Comparison of ENCODE assay signal across 15 mouse cellular contexts in genomic region chr7:19768251-19768650, GRCm38 (mm10). TPM values are rescaled to one million over a fixed set of nuclear protein-coding genes. Genes with fewer than 3 reads are reported as not detected.
DNase-seq lines count a peak whose midpoint lies in the region; ATAC-seq lines count a peak whose summit lies in the region.
"Had no signal": no experiment of that assay in that cellular context is flagged by ENCODE, and none has a peak within 500 bp of the region (broad histone marks: within the 10 kb centered on the region; RNA-seq: fewer than 3 reads in every experiment).

No protein-coding gene starts in this region.

- no peak overlapping the region for H3K27ac ChIP-seq in forebrain, embryonic 10.5 days
- H3K27ac ChIP-seq in forebrain, embryonic 12.5 days = no peak overlapping the region
- H3K27ac ChIP-seq in lung, embryonic 15.5 days = peak overlapping the region; percentile 90
- H3K27ac ChIP-seq in midbrain, embryonic 13.5 days = no peak overlapping the region

- no peak for ATAC-seq in forebrain, embryonic 12.5 days (ENCODE audit: low FRiP score)
- no peak for ATAC-seq in lung, embryonic 15.5 days (ENCODE audit: borderline replicate concordance, extremely low read depth, low FRiP score, low TSS enrichment)
- no peak for ATAC-seq in midbrain, embryonic 13.5 days

- 67% methylated on average over 14 of the region's 14 CpGs for WGBS in forebrain, embryonic 10.5 days
- 69% methylated on average over 14 of the region's 14 CpGs for WGBS in forebrain, embryonic 12.5 days
- 49% methylated on average over 14 of the region's 14 CpGs for WGBS in lung, embryonic 15.5 days
- 69% methylated on average over 14 of the region's 14 CpGs for WGBS in midbrain, embryonic 13.5 days

- peaks cover 46% of the 10 kb centered on the region for H3K27me3 ChIP-seq in forebrain, embryonic 10.5 days (ENCODE audit: poor library complexity, severe bottlenecking)
- H3K27me3 ChIP-seq in forebrain, embryonic 12.5 days = peaks cover 44% of the 10 kb centered on the region
- no peaks in the 10 kb centered on the region for H3K27me3 ChIP-seq in lung, embryonic 15.5 days
- H3K27me3 ChIP-seq in midbrain, embryonic 13.5 days = peaks cover 44% of the 10 kb centered on the region

- 0 out of 2 replicates have a peak, but pooled peaks cover 2% of the 10 kb centered on the region for H3K9me3 ChIP-seq in forebrain, embryonic 10.5 days
- no peaks in the 10 kb centered on the region for H3K9me3 ChIP-seq in forebrain, embryonic 12.5 days
- no peaks in the 10 kb centered on the region for H3K9me3 ChIP-seq in lung, embryonic 15.5 days
- no peaks in the 10 kb centered on the region for H3K9me3 ChIP-seq in midbrain, embryonic 13.5 days

- no peak overlapping the region for H3K4me2 ChIP-seq in forebrain, embryonic 12.5 days
- H3K4me2 ChIP-seq in lung, embryonic 15.5 days = peak overlapping the region; percentile 83
- H3K4me2 ChIP-seq in midbrain, embryonic 13.5 days (replicated peaks) = no peak overlapping the region

- peak overlapping the region; percentile 53; the same call in 1 of the 2 replicates for H3K4me3 ChIP-seq in forebrain, embryonic 10.5 days
- H3K4me3 ChIP-seq in forebrain, embryonic 12.5 days (replicated peaks) = no peak overlapping the region
- peak overlapping the region; percentile 72 for H3K4me3 ChIP-seq in lung, embryonic 15.5 days
- no peak overlapping the region for H3K4me3 ChIP-seq in midbrain, embryonic 13.5 days (replicated peaks)

- H3K4me1 ChIP-seq in forebrain, embryonic 10.5 days = peaks cover 38% of the 10 kb centered on the region
- peaks cover 19% of the 10 kb centered on the region for H3K4me1 ChIP-seq in forebrain, embryonic 12.5 days
- H3K4me1 ChIP-seq in lung, embryonic 15.5 days = peaks cover 39% of the 10 kb centered on the region
- peaks cover 21% of the 10 kb centered on the region for H3K4me1 ChIP-seq in midbrain, embryonic 13.5 days (replicated peaks)

- H3K36me3 ChIP-seq in forebrain, embryonic 10.5 days (replicated peaks) = peaks cover 22% of the 10 kb centered on the region
- no peaks in the 10 kb centered on the region for H3K36me3 ChIP-seq in forebrain, embryonic 12.5 days (replicated peaks)
- peaks cover 31% of the 10 kb centered on the region for H3K36me3 ChIP-seq in lung, embryonic 15.5 days
- no peaks in the 10 kb centered on the region for H3K36me3 ChIP-seq in midbrain, embryonic 13.5 days

- DNase-seq in forebrain, embryonic 10.5 days (ENCODE audit: extremely low spot score, low spot score) = no peak
- DNase-seq in lung, postnatal 4 days = no peak
- peak; percentile 55 for DNase-seq in kidney, postnatal 14 days
- no peak for DNase-seq in thymus, postnatal 25 days
- DNase-seq in left cerebral cortex, adult 8-10 months (ENCODE audit: low spot score in 2 of 2) = no peak
- DNase-seq: cerebellum, adult 9-11 months; retina, postnatal 1 day; thymus, postnatal 4 days had no signal

- no peak overlapping the region for H3K9ac ChIP-seq in forebrain, embryonic 12.5 days
- peak overlapping the region; percentile 90 for H3K9ac ChIP-seq in lung, embryonic 15.5 days
- no peak overlapping the region for H3K9ac ChIP-seq in midbrain, embryonic 13.5 days (replicated peaks)

RNA-seq across cellular contexts. Expression of gene Bcam, which starts 2.6 kb away (rescaled TPM):
- polyA plus RNA-seq in forebrain, embryonic 10.5 days (2016; fragmentation: Nextera tagmentation; extraction: Ambion mirVana) = 33.1 and 37.3 TPM in 2 replicates
- 8.9 and 10.9 TPM in 2 replicates for polyA plus RNA-seq in forebrain, embryonic 12.5 days (2016; fragmentation: Nextera tagmentation; extraction: Ambion mirVana)
- 313 and 345 TPM in 2 replicates for polyA plus RNA-seq in lung, embryonic 15.5 days (2015; fragmentation: Nextera tagmentation; extraction: Ambion mirVana)
- 10 to 100 TPM; 15.8 to 18.7 (median 17.1) TPM for total RNA-seq in left cerebral cortex, adult 8-10 months (2022)
- polyA plus RNA-seq in midbrain, embryonic 13.5 days (2015; fragmentation: Nextera tagmentation; extraction: Ambion mirVana) = 5.2 and 6.4 TPM in 2 replicates
- total RNA-seq: megakaryocyte progenitor cell, adult 5-6 weeks had no signal

RNA-seq across cellular contexts. Expression of gene Nectin2, which starts 18.0 kb away (rescaled TPM):
- polyA plus RNA-seq in forebrain, embryonic 10.5 days (2016; fragmentation: Nextera tagmentation; extraction: Ambion mirVana) = 84.2 and 97.3 TPM in 2 replicates
- polyA plus RNA-seq in forebrain, embryonic 12.5 days (2016; fragmentation: Nextera tagmentation; extraction: Ambion mirVana) = 45.9 and 47.3 TPM in 2 replicates
- 133 and 140 TPM in 2 replicates for polyA plus RNA-seq in lung, embryonic 15.5 days (2015; fragmentation: Nextera tagmentation; extraction: Ambion mirVana)
- total RNA-seq in left cerebral cortex, adult 8-10 months (2022) = 1 to 10 TPM; 6.5 to 8.0 (median 7.4) TPM
- 40.6 and 48.0 TPM in 2 replicates for polyA plus RNA-seq in midbrain, embryonic 13.5 days (2015; fragmentation: Nextera tagmentation; extraction: Ambion mirVana)

RNA-seq across cellular contexts. Expression of gene Cblc, which starts 28.4 kb away (rescaled TPM):
- 0.53 and 1.2 TPM in 2 replicates for polyA plus RNA-seq in forebrain, embryonic 10.5 days (2016; fragmentation: Nextera tagmentation; extraction: Ambion mirVana)
- polyA plus RNA-seq in forebrain, embryonic 12.5 days (2016; fragmentation: Nextera tagmentation; extraction: Ambion mirVana) = 0.47 and 0.56 TPM in 2 replicates
- polyA plus RNA-seq in lung, embryonic 15.5 days (2015; fragmentation: Nextera tagmentation; extraction: Ambion mirVana) = 15.2 and 16.1 TPM in 2 replicates
- total RNA-seq in left cerebral cortex, adult 8-10 months (2022) = not detected
- polyA plus RNA-seq in midbrain, embryonic 13.5 days (2015; fragmentation: Nextera tagmentation; extraction: Ambion mirVana) = 0.32 TPM in 1 of 2 replicates, not detected in the other
- total RNA-seq: hematopoietic stem cell, adult 5-6 weeks; layer of hippocampus, adult 18-20 months; left cerebral cortex, postnatal 36 days; megakaryocyte progenitor cell, adult 5-6 weeks had no signal

RNA-seq across cellular contexts. Expression of gene Tomm40, which starts 53.0 kb away (rescaled TPM):
- polyA plus RNA-seq in forebrain, embryonic 10.5 days (2016; fragmentation: Nextera tagmentation; extraction: Ambion mirVana) = 187 and 205 TPM in 2 replicates
- 136 and 149 TPM in 2 replicates for polyA plus RNA-seq in forebrain, embryonic 12.5 days (2016; fragmentation: Nextera tagmentation; extraction: Ambion mirVana)
- 149 and 157 TPM in 2 replicates for polyA plus RNA-seq in lung, embryonic 15.5 days (2015; fragmentation: Nextera tagmentation; extraction: Ambion mirVana)
- total RNA-seq in left cerebral cortex, adult 8-10 months (2022) = 100 to 1,000 TPM; 109 to 112 (median 111) TPM
- polyA plus RNA-seq in midbrain, embryonic 13.5 days (2015; fragmentation: Nextera tagmentation; extraction: Ambion mirVana) = 105 and 125 TPM in 2 replicates

RNA-seq across cellular contexts. Expression of gene Bcl3, which starts 54.3 kb away (rescaled TPM):
- polyA plus RNA-seq in forebrain, embryonic 10.5 days (2016; fragmentation: Nextera tagmentation; extraction: Ambion mirVana) = 0.91 and 1.4 TPM in 2 replicates
- polyA plus RNA-seq in forebrain, embryonic 12.5 days (2016; fragmentation: Nextera tagmentation; extraction: Ambion mirVana) = 0.62 and 0.96 TPM in 2 replicates
- polyA plus RNA-seq in lung, embryonic 15.5 days (2015; fragmentation: Nextera tagmentation; extraction: Ambion mirVana) = 4.3 and 4.7 TPM in 2 replicates
- total RNA-seq in left cerebral cortex, adult 8-10 months (2022) = 1 to 10 TPM in 2 of 4 experiments, under 1 TPM in 1, not detected in 1; 0.57 to 6.4 (median 2.9) TPM
- 0.27 and 0.88 TPM in 2 replicates for polyA plus RNA-seq in midbrain, embryonic 13.5 days (2015; fragmentation: Nextera tagmentation; extraction: Ambion mirVana)

Comparison
In these comparisons a context has a peak if more than half of its experiments do, and no peak if none do; other contexts are left out.
1. H3K4me3 ChIP-seq: peak in forebrain, embryonic 10.5 days (single experiment) and lung, embryonic 15.5 days (single experiment); none in forebrain, embryonic 12.5 days (single experiment) and midbrain, embryonic 13.5 days (single experiment).